Mouse (Mus musculus) cerebellum, adult 8-10 months (tissue): ENCODE measurements around the gene Nudcd3.

Experiments used
- DNase-seq: peaks from one replicate; pipeline ENCODE4 v3.0.0; 2022

Nudcd3 gene

DNA sequence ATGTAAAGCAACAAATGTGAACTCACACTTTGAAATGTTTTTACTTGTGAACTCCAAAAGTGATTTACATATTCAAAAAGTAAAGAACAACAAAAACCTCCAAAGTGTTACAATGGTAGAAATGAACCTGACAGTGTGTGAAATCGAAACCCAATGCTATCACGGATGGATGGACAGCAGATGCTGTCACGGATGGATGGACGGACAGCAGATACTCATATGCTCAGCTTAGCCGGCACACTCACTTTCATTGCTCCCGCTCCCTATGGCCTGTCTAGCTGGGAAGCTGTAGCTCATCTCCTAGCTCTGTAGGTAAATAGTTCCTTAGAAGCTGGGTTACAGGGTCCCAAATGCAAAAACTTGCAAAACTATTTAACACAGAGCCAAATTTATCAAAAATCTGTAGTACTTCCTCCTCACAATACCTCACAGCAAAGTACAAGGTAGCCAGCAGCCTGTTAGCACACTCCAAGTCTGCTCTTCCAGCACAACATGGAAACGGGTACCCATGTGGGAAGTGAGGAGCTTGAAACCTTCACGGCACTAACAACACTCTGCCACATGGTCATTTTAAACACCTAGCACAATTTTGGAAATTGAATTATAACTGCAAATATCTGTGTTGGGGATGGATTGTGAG lies 22.3 kb downstream of the Nudcd3 start:
- no peak for DNase-seq

- DNase-seq, result no peak
Measured at GRCm38 (mm10) chr11:6175506-6175905, 24.7 kb downstream of the Nudcd3 start.

GRCm38 (mm10) chr11:6174719-6175118 lies 25.5 kb downstream of the Nudcd3 start:
- DNase-seq, result no peak

DNA sequence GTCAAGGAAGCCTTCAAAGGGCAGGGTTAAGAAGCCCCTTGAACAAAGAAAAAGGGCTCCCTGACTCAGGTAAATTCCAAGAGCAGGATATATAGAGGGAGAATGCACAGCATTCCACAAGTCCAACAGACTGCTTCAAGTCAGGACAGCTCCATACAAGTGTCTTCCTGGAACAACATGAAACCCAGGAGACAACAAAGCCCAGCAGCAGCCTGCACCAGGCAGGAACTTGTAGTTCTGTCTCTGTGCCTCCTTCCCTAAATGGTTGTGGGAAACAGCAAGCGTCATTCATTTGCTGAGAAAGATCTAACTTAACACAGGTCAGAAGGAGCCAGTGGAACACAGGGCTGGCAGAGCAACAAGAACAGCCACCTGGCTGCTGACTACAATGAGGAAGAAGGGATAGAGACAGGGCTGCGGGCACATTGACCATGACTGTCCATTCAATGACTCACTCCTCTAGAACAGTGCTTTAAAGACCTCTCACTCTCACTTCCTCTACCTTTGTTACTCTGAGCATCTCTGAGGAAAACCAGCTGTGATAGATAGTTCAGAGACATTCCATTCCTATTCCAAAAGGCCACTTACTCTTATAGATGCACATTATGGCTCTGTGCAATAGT lies 31.1 kb downstream of the Nudcd3 start:
- no peak for DNase-seq

- DNase-seq, result no peak
Measured at GRCm38 (mm10) chr11:6166351-6166750, 33.9 kb downstream of the Nudcd3 start.

- no peak for DNase-seq
Measured at GRCm38 (mm10) chr11:6165391-6166081, 34.7 kb downstream of the Nudcd3 start.

DNA sequence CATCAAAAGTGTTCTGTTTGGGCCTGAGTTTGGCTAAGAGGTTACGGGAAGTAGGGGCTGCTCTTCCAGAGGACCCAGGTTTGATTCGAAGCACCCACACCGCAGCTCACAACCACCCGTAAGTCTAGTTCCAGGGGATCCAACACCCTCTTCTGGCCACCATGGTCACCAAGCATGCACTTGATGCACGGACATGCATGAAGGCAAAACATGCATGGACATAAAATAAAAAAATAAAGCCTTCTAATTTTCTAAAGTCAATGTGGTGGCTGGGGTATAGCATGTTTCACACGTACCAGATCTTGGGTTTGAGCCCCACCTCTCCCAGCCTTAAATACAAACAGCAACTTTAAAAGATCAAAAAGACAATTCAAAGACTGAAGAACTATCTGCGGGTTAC lies 35.4 kb downstream of the Nudcd3 start:
- no peak for DNase-seq

DNA sequence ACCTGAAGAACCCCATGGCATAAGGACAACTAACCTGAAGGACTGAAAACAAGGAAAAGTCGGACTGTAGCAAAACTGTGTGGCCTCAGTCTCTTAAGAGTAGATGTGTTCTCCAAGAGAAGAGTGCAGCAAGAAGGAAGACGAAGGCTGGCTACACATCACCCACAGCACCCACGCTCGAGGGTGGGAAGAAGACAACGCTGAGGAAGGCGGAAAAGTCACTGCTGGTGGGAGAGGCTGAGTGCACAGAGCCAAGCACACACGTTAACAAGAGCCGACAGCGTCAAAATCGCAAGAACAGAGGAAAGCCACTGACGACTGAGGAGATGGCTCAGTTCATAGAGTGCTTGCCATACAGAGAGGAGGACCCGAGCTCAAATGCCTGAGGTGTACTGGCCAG lies 36.5 kb downstream of the Nudcd3 start:
- DNase-seq, result no peak

GRCm38 (mm10) chr11:6163062-6163461 lies 37.2 kb downstream of the Nudcd3 start:
- DNase-seq, result no peak

DNA sequence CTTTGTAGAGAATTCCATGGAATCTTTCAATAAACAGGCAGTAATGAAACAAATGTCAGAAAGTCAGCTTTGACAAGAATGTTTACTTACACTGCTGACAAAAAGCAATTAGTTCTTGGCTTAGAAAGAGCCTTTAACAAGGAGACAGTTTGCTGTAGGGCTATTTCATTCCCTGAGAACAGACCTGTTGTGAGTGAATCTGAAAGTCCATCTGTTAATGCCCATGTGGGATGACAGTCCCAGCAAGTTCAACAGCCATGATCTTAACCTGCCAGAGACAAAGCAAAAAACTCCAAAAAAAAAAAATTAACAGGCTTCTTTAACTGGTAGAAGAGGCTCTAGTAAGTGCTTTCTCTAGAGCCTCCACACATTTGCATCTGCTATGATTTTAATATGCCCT lies 38.7 kb downstream of the Nudcd3 start:
- DNase-seq, result no peak

DNA sequence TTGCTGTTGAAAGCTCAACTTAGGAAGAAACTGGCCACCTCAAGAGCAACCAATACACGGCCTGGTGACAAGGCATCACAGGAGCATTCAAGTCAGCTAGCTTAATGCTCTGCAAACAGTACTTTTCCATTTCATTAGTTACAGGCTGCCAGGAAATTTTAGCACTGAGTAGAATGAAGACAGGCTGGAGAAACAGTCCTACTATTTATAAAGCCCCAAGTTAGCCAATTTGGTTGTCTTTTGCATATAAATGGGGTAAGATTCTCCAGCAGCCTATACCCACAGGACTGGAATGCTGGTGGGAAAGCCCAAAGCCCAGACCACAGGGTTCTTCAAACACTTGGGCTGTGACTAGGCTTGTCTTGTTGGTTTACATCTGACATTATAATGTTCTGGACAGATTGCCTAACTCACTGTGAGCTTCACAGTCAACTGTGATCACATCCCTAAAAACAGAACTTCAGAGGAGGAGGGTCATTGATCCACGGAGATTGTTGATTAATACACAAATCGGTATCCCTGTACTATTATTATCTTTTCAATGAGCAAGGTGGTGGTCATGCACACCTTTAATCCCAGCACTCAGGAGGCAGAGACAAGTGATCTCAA lies 39.4 kb downstream of the Nudcd3 start:
- DNase-seq, result no peak

GRCm38 (mm10) chr11:6159704-6160275 lies 40.4 kb downstream of the Nudcd3 start:
- DNase-seq, result no peak

GRCm38 (mm10) chr11:6158515-6158914 lies 41.7 kb downstream of the Nudcd3 start:
- DNase-seq, result no peak

GRCm38 (mm10) chr11:6157119-6157518 lies 43.1 kb downstream of the Nudcd3 start:
- DNase-seq, result peak; percentile 77

- DNase-seq, result no peak
Measured at GRCm38 (mm10) chr11:6156651-6157050, 43.6 kb downstream of the Nudcd3 start.

DNA sequence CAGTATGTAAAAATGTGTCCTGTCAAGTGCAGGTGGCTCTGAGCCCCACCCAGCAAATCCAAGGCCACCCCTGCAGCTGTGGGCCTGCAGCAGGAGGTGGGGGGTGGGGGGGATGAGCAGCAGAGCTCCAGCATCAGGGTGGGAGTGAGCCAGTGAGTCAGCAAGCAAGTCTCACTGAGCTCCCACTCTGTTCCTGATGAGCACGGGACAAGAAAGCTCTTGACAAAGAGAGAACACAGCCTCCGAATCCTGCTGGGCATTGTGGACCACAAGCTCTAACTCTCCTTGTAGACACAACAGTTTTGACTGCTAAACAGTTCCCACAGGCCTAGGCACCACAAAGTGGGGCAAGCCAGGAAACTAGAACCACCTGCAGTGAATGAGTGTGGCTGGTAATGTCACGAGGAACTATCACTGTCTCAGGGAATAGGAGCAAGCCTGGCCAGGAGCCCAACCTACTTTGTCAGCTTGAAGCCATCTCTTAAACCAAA lies 46.0 kb downstream of the Nudcd3 start:
- no peak for DNase-seq

- DNase-seq, result no peak
Measured at GRCm38 (mm10) chr11:6152864-6153263, 47.4 kb downstream of the Nudcd3 start.

GRCm38 (mm10) chr11:6138233-6138950 lies 61.8 kb downstream of the Nudcd3 start:
- no peak for DNase-seq

DNA sequence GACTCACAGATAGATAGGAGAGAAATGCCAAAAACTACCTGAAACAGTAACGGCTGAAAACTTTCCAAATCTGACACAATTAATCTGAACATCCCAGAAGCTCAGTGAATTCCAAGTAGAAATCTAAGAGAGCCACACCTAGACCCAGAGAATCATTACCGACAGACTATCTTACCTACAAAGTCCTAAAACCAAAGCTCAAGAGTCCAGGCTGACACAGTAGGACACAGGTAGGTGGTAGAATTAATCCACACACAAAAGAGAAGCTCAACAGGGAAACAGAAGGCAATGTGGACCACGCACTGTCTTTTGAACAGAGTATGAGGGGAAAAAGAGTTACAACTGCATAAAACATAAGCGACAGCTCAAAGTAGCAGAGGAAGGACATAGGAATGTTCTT lies 67.3 kb downstream of the Nudcd3 start:
- DNase-seq, result no peak

DNA sequence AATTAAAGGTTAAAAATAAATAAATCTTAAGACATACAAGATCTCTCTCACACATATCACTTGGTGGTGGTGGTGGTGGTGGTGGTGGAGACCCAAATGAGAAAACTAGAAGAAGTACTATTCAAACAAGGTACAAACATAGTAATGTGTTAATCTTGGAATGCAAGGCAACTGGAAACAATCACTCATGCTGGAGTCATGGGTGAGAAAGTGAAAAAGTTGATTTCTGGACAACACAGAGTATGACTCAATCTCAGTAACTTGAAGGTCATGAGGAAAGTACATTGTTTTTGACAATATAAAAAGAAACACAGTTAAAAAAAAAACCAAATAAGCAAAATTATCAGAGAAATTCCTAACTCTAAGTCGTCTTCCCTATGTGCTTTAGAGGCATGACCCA lies 69.6 kb downstream of the Nudcd3 start:
- no peak for DNase-seq

GRCm38 (mm10) chr11:6123605-6124120 lies 76.6 kb downstream of the Nudcd3 start:
- DNase-seq, result no peak

GRCm38 (mm10) chr11:6122631-6123030 lies 77.6 kb downstream of the Nudcd3 start:
- DNase-seq, result no peak
